Mouse (Mus musculus) small intestine, adult 2 months (tissue): ENCODE results near the gene Clic3.

Experiments used
- CTCF ChIP-seq: fragments of 200-500 bp; IDR thresholded peaks from 2 replicates; pipeline ENCODE4 v1.5.1; 2012; ENCODE audit warnings: low read depth, mild to moderate bottlenecking, control low read depth, inconsistent platforms, low read length, moderate library complexity, mixed read lengths; ENCODE audit not compliant: insufficient replicate concordance, insufficient read length; ENCODE audit errors: extremely low read depth
- POLR2A ChIP-seq: fragments of 200-500 bp; IDR thresholded peaks from 2 replicates; pipeline ENCODE4 v1.6.1; 2012; ENCODE audit warnings: low read depth, mild to moderate bottlenecking, control low read depth, inconsistent platforms, low read length, moderate library complexity

DNA sequence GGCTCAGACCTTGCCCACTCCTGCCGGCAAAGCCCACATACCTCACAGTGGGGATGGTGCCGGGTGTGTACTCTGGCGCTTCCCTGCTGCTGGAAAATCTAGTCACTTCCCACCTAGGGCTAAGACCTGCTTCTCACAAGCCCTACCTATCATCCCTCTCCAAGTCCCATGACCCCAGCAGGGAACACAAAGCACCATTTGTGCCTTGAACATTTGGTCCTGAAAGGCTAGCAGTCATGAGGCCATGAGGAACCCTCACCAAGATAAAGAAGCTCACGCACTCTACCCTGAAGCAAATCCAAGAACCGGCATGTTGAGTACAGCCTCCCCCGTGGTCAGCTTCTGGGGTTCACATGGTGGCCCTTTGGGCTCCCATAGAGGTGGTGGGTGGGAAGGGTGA lies 13.3 kb downstream of the Clic3 start, which contains the start of gene Ptgds:
- TF ChIP-seq POLR2A (no peak), CTCF (no peak)
